Mouse (Mus musculus) small intestine, adult 2 months (tissue): Measurements from ENCODE around the gene Cfdp1. TPM values are rescaled to one million over a fixed set of nuclear protein-coding genes. Genes with fewer than 3 reads are reported as not detected.
A peak's percentile ranks its signal among the peaks of the same experiment; 100 is the strongest.

Source experiments
- H3K27ac ChIP-seq: fragments of 200-500 bp; 2 replicates; pipeline ENCODE4 v1.5.1; 2012; ENCODE audit warnings: low read depth, low read length, control low read depth, inconsistent platforms; ENCODE audit not compliant: insufficient read depth
- H3K27me3 ChIP-seq: fragments of 200-500 bp; 2 replicates; pipeline ENCODE4 v1.6.1; 2012; ENCODE audit warnings: mild to moderate bottlenecking, moderate library complexity, low read length, inconsistent platforms; ENCODE audit not compliant: control insufficient read depth, insufficient read depth
- H3K36me3 ChIP-seq: fragments of 200-500 bp; 2 replicates; pipeline ENCODE4 v1.6.1; 2012; ENCODE audit warnings: mild to moderate bottlenecking, low read length, control low read depth, inconsistent platforms; ENCODE audit not compliant: control insufficient read depth, insufficient read depth
- H3K4me1 ChIP-seq: fragments of 200-500 bp; 2 replicates; pipeline ENCODE4 v1.6.1; 2012; ENCODE audit warnings: low read length, inconsistent platforms, mixed read lengths; ENCODE audit not compliant: control insufficient read depth, insufficient read depth, insufficient read length
- H3K4me3 ChIP-seq: fragments of 200-500 bp; 2 replicates; pipeline ENCODE4 v1.5.1; 2012; ENCODE audit warnings: low read depth, mild to moderate bottlenecking, control low read depth, inconsistent platforms, low read length, moderate library complexity
- CTCF ChIP-seq: fragments of 200-500 bp; IDR thresholded peaks from 2 replicates; pipeline ENCODE4 v1.5.1; 2012; ENCODE audit warnings: low read depth, mild to moderate bottlenecking, control low read depth, inconsistent platforms, low read length, moderate library complexity, mixed read lengths; ENCODE audit not compliant: insufficient replicate concordance, insufficient read length; ENCODE audit errors: extremely low read depth
- POLR2A ChIP-seq: fragments of 200-500 bp; IDR thresholded peaks from 2 replicates; pipeline ENCODE4 v1.6.1; 2012; ENCODE audit warnings: low read depth, mild to moderate bottlenecking, control low read depth, inconsistent platforms, low read length, moderate library complexity
- WGBS: fragments of 180-500 bp; shearing (Covaris S2); methylation state at CpG from one replicate; pipeline ENCODE4 v1.1.7; 2018; 5-methylcytosine and 5-hydroxymethylcytosine counted together
- polyA plus RNA-seq: library from polyadenylated mRNA; depleted of rRNA; stranded (reverse); fragments of >200 nt; gene quantifications from 2 replicates; pipeline ENCODE4 v1.2.3, GENCODE M21; 2012

Gene Cfdp1
- polyA plus RNA-seq, 1 experiment: 0.25 TPM

- Histone ChIP-seq H3K36me3 (no peaks in the 10 kb centered on the region), H3K27ac (peak overlapping the region; percentile 80), H3K4me1 (peaks cover 58% of the 10 kb centered on the region), H3K4me3 (no peak overlapping the region), H3K27me3 (no peaks in the 10 kb centered on the region)
- TF ChIP-seq POLR2A (no peak), CTCF (no peak)
- WGBS: 60% methylated on average over 8 of the region's 8 CpGs
Observed at GRCm38 (mm10) chr8:111740994-111741393, 113.1 kb downstream of the Cfdp1 start.

- no peaks in the 10 kb centered on the region for H3K27me3 ChIP-seq
- no peaks in the 10 kb centered on the region for H3K36me3 ChIP-seq
- peaks cover 59% of the 10 kb centered on the region for H3K4me1 ChIP-seq
- H3K27ac ChIP-seq: peak overlapping the region; percentile 80
- TF ChIP-seq CTCF (no peak), POLR2A (no peak)
- WGBS: 14% methylated on average over 7 of the region's 7 CpGs
- H3K4me3 ChIP-seq: peak overlapping the region; percentile 9
Observed at GRCm38 (mm10) chr8:111740301-111740711, 113.8 kb downstream of the Cfdp1 start.

- Histone ChIP-seq H3K4me3 (peak overlapping the region; percentile 0; the same call in 1 of the 2 replicates), H3K27ac (peak overlapping the region; percentile 80), H3K27me3 (no peaks in the 10 kb centered on the region), H3K36me3 (no peaks in the 10 kb centered on the region), H3K4me1 (peaks cover 64% of the 10 kb centered on the region)
- TF ChIP-seq CTCF (peak; percentile 37; the same call in 1 of the 2 replicates), POLR2A (no peak)
- WGBS: 18% methylated on average over 7 of the region's 7 CpGs
Observed at GRCm38 (mm10) chr8:111739604-111740003, 114.5 kb downstream of the Cfdp1 start.

GRCm38 (mm10) chr8:111738867-111739266, 115.2 kb downstream of the Cfdp1 start:
- Histone ChIP-seq H3K4me1 (peaks cover 64% of the 10 kb centered on the region), H3K27ac (peak overlapping the region; percentile 80; the same call in 1 of the 2 replicates), H3K36me3 (no peaks in the 10 kb centered on the region), H3K27me3 (no peaks in the 10 kb centered on the region), H3K4me3 (no peak overlapping the region)
- no peak for TF ChIP-seq CTCF
- no peak for TF ChIP-seq POLR2A
- WGBS: 61% methylated on average over 6 of the region's 6 CpGs

- Histone ChIP-seq H3K4me3 (no peak overlapping the region), H3K36me3 (no peaks in the 10 kb centered on the region), H3K27me3 (no peaks in the 10 kb centered on the region), H3K4me1 (peaks cover 71% of the 10 kb centered on the region), H3K27ac (0 out of 2 replicates have a peak overlapping the region, but pooled peaks have one; percentile 26)
- TF ChIP-seq POLR2A (no peak), CTCF (no peak)
- 59% methylated on average over 7 of the region's 7 CpGs for WGBS
Observed at GRCm38 (mm10) chr8:111736321-111736720, 117.8 kb downstream of the Cfdp1 start.

- 89% methylated on average over 4 of the region's 4 CpGs for WGBS
- H3K4me1 ChIP-seq: peaks cover 66% of the 10 kb centered on the region
- H3K27ac ChIP-seq: peak overlapping the region; percentile 26
- H3K36me3 ChIP-seq: no peaks in the 10 kb centered on the region
- TF ChIP-seq CTCF: no peak
- no peak for TF ChIP-seq POLR2A
- H3K27me3 ChIP-seq: no peaks in the 10 kb centered on the region
- no peak overlapping the region for H3K4me3 ChIP-seq
Observed at GRCm38 (mm10) chr8:111735791-111736190, 118.3 kb downstream of the Cfdp1 start.

GRCm38 (mm10) chr8:111735335-111735761, 118.7 kb downstream of the Cfdp1 start:
- TF ChIP-seq POLR2A: no peak
- no peak for TF ChIP-seq CTCF
- no peaks in the 10 kb centered on the region for H3K36me3 ChIP-seq
- 85% methylated on average over 8 of the region's 8 CpGs for WGBS
- peak overlapping the region; percentile 26 for H3K27ac ChIP-seq
- no peaks in the 10 kb centered on the region for H3K27me3 ChIP-seq
- no peak overlapping the region for H3K4me3 ChIP-seq
- peaks cover 64% of the 10 kb centered on the region for H3K4me1 ChIP-seq
